Mouse (Mus musculus) erythroid progenitor cell, adult 5-6 weeks (primary cell): ENCODE data around the gene Spen. TPM values are rescaled to one million over a fixed set of nuclear protein-coding genes. Genes with fewer than 3 reads are reported as not detected.

Experiments used
- ATAC-seq: replicated peaks from 2 replicates; pipeline ENCODE4 v1.8.0; 2016; ENCODE audit warnings: moderate number of reproducible peaks, mild to moderate bottlenecking, moderate TSS enrichment, inconsistent platforms; ENCODE audit not compliant: poor library complexity, low FRiP score, severe bottlenecking
- total RNA-seq, 2 experiments: library from RNA; stranded (forward) in 1 of 2; stranded (reverse) in 1 of 2; fragments of 150-400 nt in 1 of 2; fragments of 186-747, 209-891 nt in 1 of 2; gene quantifications; 2 replicates each; pipeline versions ENCODE4 v1.2.3 to v1.2.4; 2015 to 2017; ENCODE audit warnings: low replicate concordance in 2 of 2

The Spen gene
- total RNA-seq, 2 experiments from 2014 or later, result 72.9 to 132 TPM

GRCm38 (mm10) chr4:141458888-141459287 lies 79.5 kb downstream of the Spen start:
- ATAC-seq, result no peak

GRCm38 (mm10) chr4:141458236-141458635 lies 80.2 kb downstream of the Spen start:
- no peak for ATAC-seq

- ATAC-seq, result no peak
These were observed 82.0 kb downstream of the Spen start for GRCm38 (mm10) chr4:141456193-141456938.

- ATAC-seq, result no peak
These were observed 82.9 kb downstream of the Spen start for GRCm38 (mm10) chr4:141455526-141455925.

GRCm38 (mm10) chr4:141454581-141455350 lies 83.6 kb downstream of the Spen start:
- no peak for ATAC-seq

GRCm38 (mm10) chr4:141451916-141452450 lies 86.4 kb downstream of the Spen start:
- ATAC-seq, result no peak

GRCm38 (mm10) chr4:141451251-141451650 lies 87.1 kb downstream of the Spen start:
- ATAC-seq, result no peak

- ATAC-seq, result no peak
These were observed 92.2 kb downstream of the Spen start for GRCm38 (mm10) chr4:141446211-141446610.

- ATAC-seq, result no peak
These were observed 93.1 kb downstream of the Spen start for GRCm38 (mm10) chr4:141445328-141445720.

GRCm38 (mm10) chr4:141444451-141445327 lies 93.7 kb downstream of the Spen start, which contains the start of gene Zbtb17:
Gene Zbtb17 (plus strand): TSS chr4:141444654.
- ATAC-seq, result peak; percentile 97

GRCm38 (mm10) chr4:141443641-141444429 lies 94.6 kb downstream of the Spen start:
- ATAC-seq, result peak; percentile 13; the same call in 1 of the 2 replicates

GRCm38 (mm10) chr4:141440877-141441276 lies 97.5 kb downstream of the Spen start:
- ATAC-seq, result no peak

GRCm38 (mm10) chr4:141439083-141439803 lies 99.2 kb downstream of the Spen start:
- ATAC-seq, result no peak

- ATAC-seq, result no peak
These were observed 102.4 kb downstream of the Spen start, which contains the start of gene Srarp for GRCm38 (mm10) chr4:141435974-141436373. Gene Srarp (minus strand): TSS chr4:141436105.

GRCm38 (mm10) chr4:141433191-141433590 lies 105.2 kb downstream of the Spen start:
- ATAC-seq, result no peak

GRCm38 (mm10) chr4:141432666-141433065 lies 105.7 kb downstream of the Spen start:
- ATAC-seq, result no peak

GRCm38 (mm10) chr4:141430997-141431396 lies 107.4 kb downstream of the Spen start:
- ATAC-seq, result peak; percentile 73; the same call in 1 of the 2 replicates

GRCm38 (mm10) chr4:141429847-141430246 lies 108.5 kb downstream of the Spen start:
- ATAC-seq, result no peak
